Mouse (Mus musculus) kidney, embryonic 14.5 days (tissue): ENCODE results near the gene Coq10b. TPM values are rescaled to one million over a fixed set of nuclear protein-coding genes. Genes with fewer than 3 reads are reported as not detected.

Experiments used
- ATAC-seq: fragments of 200-750 bp; cut with Nextera tagmentation; 2 replicates; pipeline ENCODE4 v1.8.0; 2017; ENCODE audit warnings: moderate number of reproducible peaks, mild to moderate bottlenecking, moderate TSS enrichment, moderate library complexity; ENCODE audit not compliant: low FRiP score, low TSS enrichment
- H3K27ac ChIP-seq: fragments of 300-500 bp; sonication (generic); 2 replicates; pipeline ENCODE4 v1.5.1; 2014; ENCODE audit warnings: low read depth, mild to moderate bottlenecking, low read length, moderate library complexity, mixed read lengths
- H3K27me3 ChIP-seq: fragments of 300-500 bp; sonication (generic); 2 replicates; pipeline ENCODE4 v1.6.1; 2014; ENCODE audit warnings: mild to moderate bottlenecking, low read length; ENCODE audit not compliant: control insufficient read depth, insufficient read depth
- H3K36me3 ChIP-seq: fragments of 300-500 bp; sonication (generic); 2 replicates; pipeline ENCODE4 v1.6.1; 2014; ENCODE audit warnings: low read length, mixed read lengths; ENCODE audit not compliant: control insufficient read depth, insufficient read depth
- H3K4me1 ChIP-seq: fragments of 300-500 bp; sonication (generic); 2 replicates; pipeline ENCODE4 v1.6.1; 2014; ENCODE audit warnings: low read length, mixed read lengths; ENCODE audit not compliant: control insufficient read depth, insufficient read depth
- H3K4me2 ChIP-seq: fragments of 300-500 bp; sonication (generic); replicated peaks from 2 replicates; pipeline ENCODE4 v1.6.1; 2014; ENCODE audit warnings: low read depth, mild to moderate bottlenecking, low read length
- H3K4me3 ChIP-seq: fragments of 300-500 bp; sonication (generic); 2 replicates; pipeline ENCODE4 v1.5.1; 2014; ENCODE audit warnings: mild to moderate bottlenecking, low read length
- H3K9ac ChIP-seq: fragments of 300-500 bp; sonication (generic); 2 replicates; pipeline ENCODE4 v1.6.1; 2014; ENCODE audit warnings: low read depth, mild to moderate bottlenecking, low read length, moderate library complexity
- H3K9me3 ChIP-seq: fragments of 300-500 bp; sonication (generic); 2 replicates; pipeline ENCODE4 v1.6.1; 2016; ENCODE audit warnings: low read length; ENCODE audit not compliant: control insufficient read depth
- WGBS: fragments of 180-500 bp; shearing (Covaris S2); extraction: QIAGEN DNeasy Blood & Tissue Kit; methylation state at CpG from one replicate; pipeline ENCODE4 v1.1.7; 2014; 5-methylcytosine and 5-hydroxymethylcytosine counted together
- polyA plus RNA-seq: library from polyadenylated mRNA; unstranded; fragments of >200 nt; fragmentation: Nextera tagmentation; extraction: Ambion mirVana; gene quantifications from 2 replicates; pipeline ENCODE4 v1.2.1, GENCODE M21; 2014

Coq10b gene
- polyA plus RNA-seq, 1 experiment from 2014 or later, result 15.1 TPM

DNA sequence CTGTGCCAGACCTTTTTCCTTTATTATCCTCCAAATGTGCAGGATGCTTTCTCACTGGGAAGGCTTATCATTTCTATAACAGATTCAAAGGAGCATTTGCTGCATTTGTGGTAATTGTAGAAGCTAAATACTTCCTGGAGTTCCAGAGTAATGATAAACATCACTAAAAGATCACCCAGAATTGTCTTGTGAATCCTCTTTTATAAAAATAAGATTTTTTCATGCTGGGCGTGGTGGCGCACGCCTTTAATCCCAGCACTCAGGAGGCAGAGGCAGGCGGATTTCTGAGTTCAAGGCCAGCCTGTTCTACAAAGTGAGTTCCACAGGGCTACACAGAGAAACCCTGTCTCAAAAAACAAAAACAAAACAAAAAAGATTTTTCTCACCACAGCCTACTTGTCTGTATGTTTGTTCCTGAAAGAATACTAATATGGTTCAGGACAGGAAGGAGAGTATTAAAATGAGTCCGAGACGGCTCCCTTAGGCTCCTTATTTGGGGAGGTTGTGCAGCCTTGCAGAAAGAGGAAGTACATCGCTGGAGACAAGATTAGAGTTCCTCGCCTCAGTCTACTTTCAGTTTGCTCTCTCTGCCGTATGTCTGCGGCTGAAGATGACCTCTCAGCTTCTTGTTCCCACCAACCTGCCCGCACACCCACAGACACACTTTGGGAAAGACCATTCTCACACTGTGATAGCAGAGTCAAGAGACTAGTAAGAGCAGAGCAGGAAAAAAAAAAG is 23.9 kb upstream of the Coq10b start:
- peaks cover 2% of the 10 kb centered on the region; the same call in 1 of the 2 replicates for H3K4me1 ChIP-seq
- H3K9ac ChIP-seq, result no peak overlapping the region
- H3K4me3 ChIP-seq, result no peak overlapping the region
- 83% methylated on average over 11 of the region's 11 CpGs for WGBS
- H3K27ac ChIP-seq, result no peak overlapping the region
- H3K27me3 ChIP-seq, result no peaks in the 10 kb centered on the region
- no peak for ATAC-seq
- H3K4me2 ChIP-seq, result no peak overlapping the region
- no peaks in the 10 kb centered on the region for H3K9me3 ChIP-seq
- H3K36me3 ChIP-seq, result no peaks in the 10 kb centered on the region

DNA sequence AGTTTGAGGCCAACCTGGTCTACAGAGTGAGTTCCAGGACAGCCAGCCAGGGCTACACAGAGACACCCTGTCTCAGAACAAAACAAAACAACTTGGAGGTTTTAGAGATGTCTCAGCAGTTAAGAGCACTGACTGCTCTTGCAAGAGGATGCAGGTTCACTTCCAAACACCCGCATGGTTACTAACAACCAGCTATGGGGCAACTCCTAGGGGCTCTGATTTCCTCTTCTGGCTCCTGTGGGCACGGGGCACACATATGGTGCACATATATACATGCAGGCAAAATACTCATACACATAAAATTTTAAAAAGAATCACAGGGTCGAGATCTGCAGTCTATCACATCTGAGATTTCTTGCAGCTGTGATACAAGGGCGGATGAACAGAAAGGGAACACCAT is 23.1 kb upstream of the Coq10b start:
- H3K4me3 ChIP-seq, result no peak overlapping the region
- 74% methylated on average over 4 of the region's 4 CpGs for WGBS
- no peaks in the 10 kb centered on the region for H3K36me3 ChIP-seq
- H3K27me3 ChIP-seq, result no peaks in the 10 kb centered on the region
- ATAC-seq, result no peak
- H3K9me3 ChIP-seq, result no peaks in the 10 kb centered on the region
- H3K4me1 ChIP-seq, result peaks cover 2% of the 10 kb centered on the region; the same call in 1 of the 2 replicates
- no peak overlapping the region for H3K4me2 ChIP-seq
- no peak overlapping the region for H3K9ac ChIP-seq
- no peak overlapping the region for H3K27ac ChIP-seq

DNA sequence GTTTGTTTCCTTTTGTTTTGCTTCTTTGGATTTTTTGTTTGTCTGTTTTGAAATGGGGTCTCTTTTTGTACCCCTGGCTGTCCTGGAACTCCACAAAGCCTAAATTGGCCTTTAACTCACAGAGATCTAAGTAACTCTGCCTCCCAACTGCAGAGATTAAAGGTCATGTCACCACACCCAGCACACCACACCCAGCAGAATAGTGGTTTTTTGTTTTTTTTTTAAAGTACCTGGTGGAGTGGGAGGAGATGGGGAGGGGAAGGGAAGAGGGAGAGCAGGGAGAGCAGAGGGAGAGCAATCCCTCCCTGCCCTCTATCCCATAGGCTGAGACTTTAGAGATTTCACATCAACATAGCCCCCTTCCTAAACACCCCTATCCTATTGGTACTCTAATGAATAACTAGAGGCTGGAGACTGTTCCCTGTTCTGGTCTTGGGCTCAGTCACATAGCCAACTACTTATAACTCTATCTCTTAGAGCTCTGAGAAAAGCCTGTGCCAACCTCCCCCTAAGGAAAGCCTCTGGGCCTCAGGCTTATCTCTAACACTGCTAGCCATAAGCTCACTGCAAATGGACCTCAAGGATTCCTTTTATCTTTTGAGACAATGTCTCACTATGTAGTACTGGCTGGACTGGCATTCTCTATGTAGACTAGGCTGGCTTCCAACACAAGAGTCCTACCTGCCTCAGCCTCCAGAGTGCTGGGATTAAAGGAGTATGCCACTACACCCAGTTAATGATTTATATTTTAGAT is 21.4 kb upstream of the Coq10b start:
- no peaks in the 10 kb centered on the region for H3K27me3 ChIP-seq
- H3K9ac ChIP-seq, result no peak overlapping the region
- ATAC-seq, result no peak
- no peaks in the 10 kb centered on the region for H3K4me1 ChIP-seq
- no peaks in the 10 kb centered on the region for H3K36me3 ChIP-seq
- H3K27ac ChIP-seq, result no peak overlapping the region
- H3K9me3 ChIP-seq, result no peaks in the 10 kb centered on the region
- H3K4me3 ChIP-seq, result no peak overlapping the region
- no peak overlapping the region for H3K4me2 ChIP-seq

DNA sequence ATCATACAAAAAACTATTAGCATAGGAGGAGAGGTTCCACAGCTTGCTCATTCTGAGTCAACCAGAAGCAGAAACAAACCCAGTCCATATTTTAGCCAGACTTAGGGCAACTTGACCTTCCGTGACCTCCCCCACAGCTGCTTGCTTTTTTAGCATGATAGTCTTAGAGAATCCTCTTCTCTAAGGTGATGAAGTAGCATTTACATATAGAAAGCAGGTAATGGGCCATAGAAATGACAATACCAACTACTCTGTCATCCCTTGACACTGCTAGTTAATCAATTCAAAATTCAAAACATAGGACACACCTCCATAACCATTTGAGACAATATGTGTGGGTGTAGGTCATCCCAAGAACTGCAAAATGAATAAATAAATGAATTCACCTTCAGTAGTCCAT is 12.6 kb upstream of the Coq10b start:
- no peak for ATAC-seq
- Histone ChIP-seq H3K36me3 (no peaks in the 10 kb centered on the region), H3K27ac (no peak overlapping the region), H3K4me3 (no peak overlapping the region), H3K9ac (no peak overlapping the region), H3K9me3 (peaks cover 3% of the 10 kb centered on the region; the same call in 1 of the 2 replicates), H3K27me3 (no peaks in the 10 kb centered on the region), H3K4me1 (no peaks in the 10 kb centered on the region), H3K4me2 (no peak overlapping the region)
- 95% methylated on average over 1 of the region's 1 CpGs for WGBS

DNA sequence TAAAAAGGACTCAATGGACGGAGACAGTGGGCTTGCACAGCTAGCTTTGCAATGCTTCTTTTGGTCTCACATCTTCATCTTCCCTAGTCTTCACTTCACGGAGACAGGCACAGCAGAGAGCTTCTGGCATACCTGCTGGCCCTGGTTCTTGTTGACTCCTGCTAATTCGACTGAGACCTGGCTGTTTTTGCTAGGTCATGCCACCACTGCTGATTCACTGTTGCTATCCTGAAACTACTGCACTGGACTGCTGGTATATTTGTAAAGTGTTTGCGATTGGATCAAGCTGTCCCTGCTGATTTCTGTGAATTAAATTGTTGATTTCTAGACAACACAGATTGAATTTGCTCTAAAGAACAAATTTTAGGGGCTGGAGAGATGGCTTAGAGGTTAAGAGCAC is 10.9 kb upstream of the Coq10b start:
- Histone ChIP-seq H3K9me3 (peaks cover 3% of the 10 kb centered on the region; the same call in 1 of the 2 replicates), H3K27ac (no peak overlapping the region), H3K4me1 (no peaks in the 10 kb centered on the region), H3K4me3 (no peak overlapping the region), H3K9ac (no peak overlapping the region), H3K36me3 (no peaks in the 10 kb centered on the region), H3K4me2 (no peak overlapping the region), H3K27me3 (no peaks in the 10 kb centered on the region)
- 87% methylated on average over 4 of the region's 4 CpGs for WGBS
- no peak for ATAC-seq

DNA sequence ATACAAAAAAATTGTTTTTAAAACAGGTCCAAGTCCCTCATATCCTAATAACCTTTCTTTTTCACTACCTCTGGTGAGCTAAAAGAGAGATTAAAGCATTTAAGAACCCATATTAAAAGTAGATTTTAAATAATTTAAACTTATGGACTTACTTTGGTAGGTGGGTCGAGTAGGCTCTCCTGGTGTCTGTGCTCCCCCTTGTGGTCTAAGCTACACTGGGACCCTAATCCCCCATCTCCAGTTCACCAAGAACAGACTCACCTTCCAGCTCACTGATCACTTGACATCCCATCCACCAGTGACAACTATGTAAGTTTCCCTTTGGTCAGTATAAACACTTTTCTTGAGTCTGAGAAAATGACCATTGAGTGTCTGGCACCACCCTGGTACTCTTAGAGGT is 10.3 kb upstream of the Coq10b start:
- no peak for ATAC-seq
- Histone ChIP-seq H3K4me3 (no peak overlapping the region), H3K9me3 (peaks cover 3% of the 10 kb centered on the region; the same call in 1 of the 2 replicates), H3K36me3 (no peaks in the 10 kb centered on the region), H3K4me2 (no peak overlapping the region), H3K27me3 (no peaks in the 10 kb centered on the region), H3K27ac (no peak overlapping the region), H3K4me1 (no peaks in the 10 kb centered on the region), H3K9ac (no peak overlapping the region)
- WGBS, result 62% methylated on average over 1 of the region's 1 CpGs

DNA sequence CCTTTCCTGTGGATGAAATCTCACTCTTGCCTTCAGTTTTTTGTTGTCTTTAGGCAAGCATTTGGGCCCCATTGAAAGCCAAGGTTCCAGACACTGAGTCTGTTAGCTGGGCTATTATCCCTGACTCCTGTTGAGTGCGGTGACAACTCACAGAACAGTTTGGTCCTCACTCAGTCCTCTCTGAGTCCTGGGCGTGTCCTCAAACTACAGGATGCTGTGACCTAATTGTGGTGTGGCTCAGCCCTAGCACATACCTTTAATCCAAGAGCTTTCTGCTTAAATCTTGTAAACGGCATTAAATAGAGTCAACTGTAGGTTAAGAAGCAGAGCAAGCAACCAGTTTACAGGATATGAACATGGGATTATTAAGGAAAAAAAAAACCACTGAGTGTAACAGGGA is 9.4 kb upstream of the Coq10b start:
- H3K4me1 ChIP-seq, result no peaks in the 10 kb centered on the region
- no peak for ATAC-seq
- H3K27ac ChIP-seq, result no peak overlapping the region
- H3K9ac ChIP-seq, result no peak overlapping the region
- no peaks in the 10 kb centered on the region for H3K36me3 ChIP-seq
- H3K9me3 ChIP-seq, result peaks cover 3% of the 10 kb centered on the region; the same call in 1 of the 2 replicates
- H3K4me3 ChIP-seq, result no peak overlapping the region
- 77% methylated on average over 3 of the region's 3 CpGs for WGBS
- H3K27me3 ChIP-seq, result no peaks in the 10 kb centered on the region
- no peak overlapping the region for H3K4me2 ChIP-seq

DNA sequence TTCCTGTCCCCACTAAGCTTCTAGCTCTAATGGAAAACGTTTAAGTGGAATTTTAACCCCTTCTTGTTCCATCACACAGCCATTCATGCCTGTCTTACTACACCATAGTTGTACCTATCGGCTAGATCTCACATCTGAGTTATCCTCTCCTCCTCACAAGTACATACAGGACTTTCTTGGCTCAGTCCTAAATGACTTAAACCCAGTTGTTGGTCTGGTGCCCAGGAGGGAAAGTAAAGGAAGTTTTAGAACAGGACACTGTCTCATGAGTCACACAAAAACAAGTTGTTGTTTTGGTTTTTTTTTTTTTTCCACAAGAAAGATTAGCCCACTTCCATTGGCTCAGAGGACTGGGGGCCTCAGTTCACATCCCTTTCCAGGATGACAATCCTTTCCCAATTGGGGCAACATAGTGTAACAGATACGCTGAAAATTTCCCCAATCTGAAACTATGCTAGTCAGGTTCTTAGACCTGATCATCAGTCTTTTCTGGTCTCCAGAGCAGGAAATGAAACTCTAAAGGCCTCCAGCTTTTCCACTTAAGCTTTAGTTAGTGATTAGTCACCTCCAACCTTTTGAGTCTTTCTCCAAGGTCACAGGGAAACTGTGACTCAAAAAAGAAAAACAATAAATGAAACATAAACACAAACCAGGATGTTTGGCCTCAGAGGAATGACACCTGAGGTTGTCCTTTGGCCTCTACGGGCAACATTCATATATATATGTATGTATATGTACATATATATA is 3.6 kb upstream of the Coq10b start:
- Histone ChIP-seq H3K4me3 (no peak overlapping the region), H3K27me3 (no peaks in the 10 kb centered on the region), H3K9me3 (no peaks in the 10 kb centered on the region), H3K4me1 (0 out of 2 replicates have a peak, but pooled peaks cover 3% of the 10 kb centered on the region), H3K9ac (no peak overlapping the region), H3K4me2 (no peak overlapping the region), H3K36me3 (no peaks in the 10 kb centered on the region), H3K27ac (no peak overlapping the region)
- ATAC-seq, result no peak
- WGBS, result 72% methylated on average over 4 of the region's 4 CpGs
